Mouse (Mus musculus): Measurements from ENCODE around the gene Bcl3. TPM values are rescaled to one million over a fixed set of nuclear protein-coding genes. Genes with fewer than 3 reads are reported as not detected.
A peak's percentile ranks its signal among the peaks of the same experiment; 100 is the strongest.

Gene Bcl3
- total and polyA plus RNA-seq, 2 experiments from 2014 or later: 0.43 to 0.86 TPM

- DNase-seq (no peak), ATAC-seq (no peak)
- Histone ChIP-seq H3K4me1 (ENCODE audit: insufficient read depth) (no peaks in the 10 kb centered on the region), H3K4me3 (ENCODE audit: low read depth, low read length) (no peak overlapping the region), H3K27ac (ENCODE audit: low read depth, low read length) (no peak overlapping the region), H3K27me3 (ENCODE audit: insufficient read depth, low read length) (no peaks in the 10 kb centered on the region), H3K36me3 (ENCODE audit: insufficient read depth) (no peaks in the 10 kb centered on the region), H3K9me3 (ENCODE audit: low read length) (no peaks in the 10 kb centered on the region), H3K4me2 (ENCODE audit: low read depth) (no peak overlapping the region), H3K9ac (no peak overlapping the region)
- TF ChIP-seq CTCF (IDR thresholded peaks at IDR 0.05; ENCODE audit: low read depth): no peak
- WGBS: 37% methylated on average over 2 of the region's 2 CpGs
Measured at GRCm38 (mm10) chr7:19864241-19864640, 41.7 kb upstream of the Bcl3 start.

- ATAC-seq (no peak), DNase-seq (no peak)
- Histone ChIP-seq H3K36me3 (ENCODE audit: insufficient read depth) (no peaks in the 10 kb centered on the region), H3K4me1 (ENCODE audit: insufficient read depth) (no peaks in the 10 kb centered on the region), H3K27me3 (ENCODE audit: insufficient read depth, low read length) (no peaks in the 10 kb centered on the region), H3K9me3 (ENCODE audit: low read length) (no peaks in the 10 kb centered on the region), H3K4me2 (ENCODE audit: low read depth) (no peak within 1 kb of the TSS), H3K4me3 (ENCODE audit: low read depth, low read length) (no peak within 1 kb of the TSS), H3K9ac (no peak within 1 kb of the TSS), H3K27ac (ENCODE audit: low read depth, low read length) (no peak within 1 kb of the TSS)
- WGBS: 84% methylated on average over 9 of the region's 9 CpGs
- no peak for TF ChIP-seq CTCF (IDR thresholded peaks at IDR 0.05; ENCODE audit: low read depth)
Measured at GRCm38 (mm10) chr7:19861199-19861598, 38.6 kb upstream of the Bcl3 start, which contains the start of gene Ceacam16. Gene Ceacam16, minus strand, starts transcription at chr7:19861299.

GRCm38 (mm10) chr7:19859740-19860139, 37.2 kb upstream of the Bcl3 start:
- no peak overlapping the region for H3K4me3 ChIP-seq (ENCODE audit: low read depth, low read length)
- no peak overlapping the region for H3K4me2 ChIP-seq (ENCODE audit: low read depth)
- DNase-seq (no peak), ATAC-seq (no peak)
- no peaks in the 10 kb centered on the region for H3K4me1 ChIP-seq (ENCODE audit: insufficient read depth)
- WGBS: 77% methylated on average over 10 of the region's 10 CpGs
- no peak for TF ChIP-seq CTCF (IDR thresholded peaks at IDR 0.05; ENCODE audit: low read depth)
- no peaks in the 10 kb centered on the region for H3K27me3 ChIP-seq (ENCODE audit: insufficient read depth, low read length)
- H3K36me3 ChIP-seq (ENCODE audit: insufficient read depth): no peaks in the 10 kb centered on the region
- no peaks in the 10 kb centered on the region for H3K9me3 ChIP-seq (ENCODE audit: low read length)
- no peak overlapping the region for H3K9ac ChIP-seq
- H3K27ac ChIP-seq (ENCODE audit: low read depth, low read length): no peak overlapping the region

DNA sequence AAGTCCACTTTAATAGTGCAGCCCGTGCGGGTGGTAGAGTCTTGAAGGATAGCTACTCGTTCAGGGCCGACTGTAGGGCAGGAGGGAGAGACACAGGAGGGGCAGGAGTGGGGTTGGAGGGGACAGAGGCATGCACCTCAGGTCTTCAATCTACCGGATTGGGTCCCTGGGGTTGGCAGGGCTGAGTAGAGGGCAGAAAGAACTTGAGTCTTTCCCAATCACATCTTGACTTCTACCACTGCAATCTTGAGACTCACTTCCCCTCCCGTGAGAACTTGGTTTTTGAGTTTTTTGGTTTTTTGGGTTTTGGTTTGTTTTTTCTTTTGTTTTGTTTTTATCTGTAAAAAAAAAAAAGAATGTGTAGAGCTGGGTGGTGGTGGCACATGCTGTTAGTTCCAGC, 33.7 kb upstream of the Bcl3 start:
- TF ChIP-seq CTCF (IDR thresholded peaks at IDR 0.05; ENCODE audit: low read depth): no peak
- Histone ChIP-seq H3K4me2 (ENCODE audit: low read depth) (no peak overlapping the region), H3K4me1 (ENCODE audit: insufficient read depth) (no peaks in the 10 kb centered on the region), H3K4me3 (ENCODE audit: low read depth, low read length) (no peak overlapping the region), H3K27ac (ENCODE audit: low read depth, low read length) (no peak overlapping the region), H3K9me3 (ENCODE audit: low read length) (no peaks in the 10 kb centered on the region), H3K27me3 (ENCODE audit: insufficient read depth, low read length) (no peaks in the 10 kb centered on the region), H3K36me3 (ENCODE audit: insufficient read depth) (no peaks in the 10 kb centered on the region), H3K9ac (no peak overlapping the region)
- ATAC-seq (no peak), DNase-seq (no peak)
- WGBS: 87% methylated on average over 6 of the region's 6 CpGs

- no peak overlapping the region for H3K4me3 ChIP-seq (ENCODE audit: low read depth, low read length)
- H3K4me1 ChIP-seq (ENCODE audit: insufficient read depth): no peaks in the 10 kb centered on the region
- no peaks in the 10 kb centered on the region for H3K27me3 ChIP-seq (ENCODE audit: insufficient read depth, low read length)
- DNase-seq (no peak), ATAC-seq (no peak)
- H3K27ac ChIP-seq (ENCODE audit: low read depth, low read length): no peak overlapping the region
- TF ChIP-seq CTCF (IDR thresholded peaks at IDR 0.05; ENCODE audit: low read depth): no peak
- H3K9ac ChIP-seq: no peak overlapping the region
- H3K4me2 ChIP-seq (ENCODE audit: low read depth): no peak overlapping the region
- H3K36me3 ChIP-seq (ENCODE audit: insufficient read depth): no peaks in the 10 kb centered on the region
- no peaks in the 10 kb centered on the region for H3K9me3 ChIP-seq (ENCODE audit: low read length)
- 86% methylated on average over 5 of the region's 5 CpGs for WGBS
Measured at GRCm38 (mm10) chr7:19855663-19856062, 33.1 kb upstream of the Bcl3 start.

- DNase-seq (no peak), ATAC-seq (no peak)
- no peaks in the 10 kb centered on the region for H3K27me3 ChIP-seq (ENCODE audit: insufficient read depth, low read length)
- H3K27ac ChIP-seq (ENCODE audit: low read depth, low read length): no peak overlapping the region
- WGBS: 92% methylated on average over 20 of the region's 20 CpGs
- no peak overlapping the region for H3K9ac ChIP-seq
- no peak overlapping the region for H3K4me3 ChIP-seq (ENCODE audit: low read depth, low read length)
- no peaks in the 10 kb centered on the region for H3K4me1 ChIP-seq (ENCODE audit: insufficient read depth)
- no peaks in the 10 kb centered on the region for H3K9me3 ChIP-seq (ENCODE audit: low read length)
- H3K4me2 ChIP-seq (ENCODE audit: low read depth): no peak overlapping the region
- H3K36me3 ChIP-seq (ENCODE audit: insufficient read depth): no peaks in the 10 kb centered on the region
- no peak for TF ChIP-seq CTCF (IDR thresholded peaks at IDR 0.05; ENCODE audit: low read depth)
Measured at GRCm38 (mm10) chr7:19853526-19853925, 31.0 kb upstream of the Bcl3 start.

DNA sequence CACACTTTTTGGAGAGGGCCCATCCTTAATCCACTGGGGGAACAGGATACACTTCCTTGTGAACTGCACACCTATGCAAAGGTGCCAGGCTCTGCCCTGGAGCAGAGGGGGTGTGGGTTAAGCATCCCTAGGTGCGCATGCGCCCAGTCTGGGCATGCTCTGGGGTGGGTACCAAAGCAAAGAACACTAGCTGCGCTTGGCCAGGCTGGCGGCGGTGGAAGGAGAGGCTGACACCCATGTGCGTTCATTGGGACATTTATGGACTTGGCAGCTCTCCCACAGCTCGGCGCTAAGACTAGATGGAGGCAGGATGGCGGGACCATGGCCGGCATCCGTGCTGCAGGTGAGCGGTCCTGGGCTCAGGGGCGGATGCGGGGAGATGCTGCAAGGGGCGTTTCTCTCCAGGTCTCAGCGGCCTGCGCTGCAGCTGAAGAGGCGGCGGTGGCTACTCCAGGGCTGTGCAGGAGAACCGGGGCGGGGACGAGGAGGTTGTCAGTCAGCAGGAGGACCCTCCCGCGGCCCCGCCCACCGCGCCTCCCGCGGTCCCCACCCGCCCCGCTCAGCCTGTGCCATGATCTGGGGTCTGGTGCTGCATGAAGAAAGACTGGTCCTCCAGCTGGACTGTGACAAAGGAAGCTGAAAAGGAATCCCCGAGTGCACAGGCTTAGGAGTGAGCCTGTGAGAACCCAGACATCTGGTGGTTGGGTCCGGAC, 29.4 kb upstream of the Bcl3 start, which contains the start of gene Gm19345:
TSS of gene Gm19345 (plus strand) at position 146 of the 713 bp plus-strand sequence.
- Histone ChIP-seq H3K9me3 (ENCODE audit: low read length) (no peaks in the 10 kb centered on the region), H3K9ac (peak within 1 kb of the TSS; percentile 59), H3K4me2 (ENCODE audit: low read depth) (peak within 1 kb of the TSS; percentile 57), H3K4me1 (ENCODE audit: insufficient read depth) (no peaks in the 10 kb centered on the region), H3K4me3 (ENCODE audit: low read depth, low read length) (peak within 1 kb of the TSS; percentile 45), H3K27me3 (ENCODE audit: insufficient read depth, low read length) (no peaks in the 10 kb centered on the region), H3K36me3 (ENCODE audit: insufficient read depth) (no peaks in the 10 kb centered on the region), H3K27ac (ENCODE audit: low read depth, low read length) (peak within 1 kb of the TSS; percentile 62; the same call in 1 of the 2 replicates)
- DNase-seq (peak; percentile 75), ATAC-seq (peak; percentile 91)
- WGBS: 3% methylated on average over 32 of the region's 33 CpGs
- no peak for TF ChIP-seq CTCF (IDR thresholded peaks at IDR 0.05; ENCODE audit: low read depth)

Measured in forebrain, postnatal 0 days (tissue).